Mouse (Mus musculus): Measurements from ENCODE around the gene Psmd13. TPM values are rescaled to one million over a fixed set of nuclear protein-coding genes. Genes with fewer than 3 reads are reported as not detected.

The Psmd13 gene
- polyA plus RNA-seq, 1 experiment = 13.2 TPM

DNA sequence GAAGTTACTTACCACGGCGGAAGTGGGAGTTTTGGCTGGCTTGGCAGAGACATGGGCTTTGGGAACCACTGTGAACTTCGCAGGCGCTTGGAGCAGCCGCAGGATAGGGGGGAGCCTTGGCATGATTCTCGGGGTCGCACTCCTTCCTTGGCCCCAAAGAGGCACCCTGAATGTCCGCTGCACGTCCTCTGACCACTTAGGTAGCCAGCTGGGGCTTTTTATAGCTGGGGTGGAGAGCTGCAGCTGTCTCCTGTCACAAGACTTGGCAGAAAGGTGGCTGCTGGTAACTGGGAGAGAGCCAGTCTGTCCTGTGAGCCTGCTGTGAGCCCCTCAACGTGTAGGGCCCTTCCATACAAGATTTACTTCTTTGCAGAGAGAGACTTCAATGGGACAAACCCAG is 18.5 kb downstream of the Psmd13 start, which contains the start of gene Cox8b:
Gene Cox8b (minus strand): TSS at position 227 of the 400 bp plus-strand sequence.
- TF ChIP-seq GATA1 (IDR thresholded peaks at IDR 0.05; ENCODE audit: low read length) (no peak), TAL1 (IDR thresholded peaks at IDR 0.05; ENCODE audit: low read length) (no peak)
- Histone ChIP-seq H3K4me3 (replicated peaks) (no peak within 1 kb of the TSS), H3K9me3 (ENCODE audit: control insufficient read depth, low read length) (no peaks in the 10 kb centered on the region), H3K27me3 (ENCODE audit: control insufficient read depth) (no peaks in the 10 kb centered on the region), H3K4me1 (ENCODE audit: control insufficient read depth) (peaks cover 1% of the 10 kb centered on the region; the same call in 1 of the 2 replicates), H3K36me3 (ENCODE audit: control insufficient read depth) (peaks cover 45% of the 10 kb centered on the region)

GRCm38 (mm10) chr7:140902036-140902875 is 20.5 kb downstream of the Psmd13 start:
- Histone ChIP-seq H3K36me3 (ENCODE audit: control insufficient read depth) (peaks cover 26% of the 10 kb centered on the region), H3K4me1 (ENCODE audit: control insufficient read depth) (peaks cover 1% of the 10 kb centered on the region; the same call in 1 of the 2 replicates), H3K27me3 (ENCODE audit: control insufficient read depth) (no peaks in the 10 kb centered on the region), H3K4me3 (replicated peaks) (no peak overlapping the region), H3K9me3 (ENCODE audit: control insufficient read depth, low read length) (no peaks in the 10 kb centered on the region)
- TF ChIP-seq GATA1 (IDR thresholded peaks at IDR 0.05; ENCODE audit: low read length) (no peak), TAL1 (IDR thresholded peaks at IDR 0.05; ENCODE audit: low read length) (no peak)

DNA sequence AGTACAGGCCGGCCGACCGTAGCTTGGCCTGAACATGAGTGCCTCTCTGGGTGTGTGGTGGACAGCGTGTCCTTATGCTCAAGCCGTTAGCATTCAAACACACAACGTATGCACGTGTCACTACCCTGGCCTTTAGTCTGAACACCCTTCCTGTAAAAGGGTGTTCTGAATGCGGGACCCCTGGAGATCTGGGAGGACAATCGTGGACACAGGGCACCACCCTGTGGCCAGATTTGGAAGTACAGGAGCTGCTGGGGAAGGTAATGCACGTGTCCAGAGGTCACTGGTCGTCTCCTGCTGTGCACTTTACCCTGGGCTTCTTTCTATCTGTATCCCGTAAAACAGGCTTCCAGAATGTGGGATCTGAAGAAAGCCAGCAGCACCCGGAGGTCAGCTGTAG is 21.4 kb downstream of the Psmd13 start:
- no peaks in the 10 kb centered on the region for H3K27me3 ChIP-seq (ENCODE audit: control insufficient read depth)
- H3K4me1 ChIP-seq (ENCODE audit: control insufficient read depth) = peaks cover 1% of the 10 kb centered on the region; the same call in 1 of the 2 replicates
- TF ChIP-seq GATA1 (IDR thresholded peaks at IDR 0.05; ENCODE audit: low read length) (no peak), TAL1 (IDR thresholded peaks at IDR 0.05; ENCODE audit: low read length) (no peak)
- no peaks in the 10 kb centered on the region for H3K9me3 ChIP-seq (ENCODE audit: control insufficient read depth, low read length)
- peaks cover 17% of the 10 kb centered on the region for H3K36me3 ChIP-seq (ENCODE audit: control insufficient read depth)
- H3K4me3 ChIP-seq (replicated peaks) = no peak overlapping the region

- Histone ChIP-seq H3K4me3 (replicated peaks) (peak overlapping the region; percentile 43), H3K36me3 (ENCODE audit: control insufficient read depth) (no peaks in the 10 kb centered on the region), H3K27me3 (ENCODE audit: control insufficient read depth) (peaks cover 3% of the 10 kb centered on the region), H3K9me3 (ENCODE audit: control insufficient read depth, low read length) (no peaks in the 10 kb centered on the region), H3K4me1 (ENCODE audit: control insufficient read depth) (peaks cover 8% of the 10 kb centered on the region)
- TF ChIP-seq TAL1 (IDR thresholded peaks at IDR 0.05; ENCODE audit: low read length) = no peak
- TF ChIP-seq GATA1 (IDR thresholded peaks at IDR 0.05; ENCODE audit: low read length) = no peak
Observed at GRCm38 (mm10) chr7:140905642-140906081, 23.9 kb downstream of the Psmd13 start.

DNA sequence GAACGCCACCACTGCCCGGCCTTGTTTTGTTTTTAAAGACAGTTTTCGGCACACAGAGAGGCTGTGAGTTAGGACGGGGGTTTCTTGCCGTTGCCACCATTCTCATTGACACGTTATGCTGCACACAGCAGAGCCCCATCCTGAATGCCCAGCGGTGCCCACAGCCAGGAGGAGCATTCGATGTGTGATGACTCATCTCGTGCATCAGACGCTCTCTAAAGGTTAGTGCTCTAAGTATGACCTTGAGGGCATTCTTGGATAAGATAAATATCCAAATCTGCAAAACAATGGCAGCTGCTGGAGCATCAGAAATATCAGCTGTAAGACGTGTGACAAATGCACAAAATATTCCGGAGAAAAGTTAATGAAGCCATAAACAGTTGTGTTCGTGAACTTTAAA is 25.4 kb downstream of the Psmd13 start:
- no peak overlapping the region for H3K4me3 ChIP-seq (replicated peaks)
- peaks cover 3% of the 10 kb centered on the region for H3K27me3 ChIP-seq (ENCODE audit: control insufficient read depth)
- H3K4me1 ChIP-seq (ENCODE audit: control insufficient read depth) = peaks cover 8% of the 10 kb centered on the region
- no peak for TF ChIP-seq GATA1 (IDR thresholded peaks at IDR 0.05; ENCODE audit: low read length)
- no peak for TF ChIP-seq TAL1 (IDR thresholded peaks at IDR 0.05; ENCODE audit: low read length)
- no peaks in the 10 kb centered on the region for H3K9me3 ChIP-seq (ENCODE audit: control insufficient read depth, low read length)
- no peaks in the 10 kb centered on the region for H3K36me3 ChIP-seq (ENCODE audit: control insufficient read depth)

GRCm38 (mm10) chr7:140907697-140908096 is 25.9 kb downstream of the Psmd13 start:
- Histone ChIP-seq H3K4me1 (ENCODE audit: control insufficient read depth) (peaks cover 10% of the 10 kb centered on the region), H3K27me3 (ENCODE audit: control insufficient read depth) (peaks cover 3% of the 10 kb centered on the region), H3K4me3 (replicated peaks) (no peak overlapping the region), H3K9me3 (ENCODE audit: control insufficient read depth, low read length) (no peaks in the 10 kb centered on the region), H3K36me3 (ENCODE audit: control insufficient read depth) (no peaks in the 10 kb centered on the region)
- TF ChIP-seq TAL1 (IDR thresholded peaks at IDR 0.05; ENCODE audit: low read length) (no peak), GATA1 (IDR thresholded peaks at IDR 0.05; ENCODE audit: low read length) (no peak)

- Histone ChIP-seq H3K36me3 (ENCODE audit: control insufficient read depth) (no peaks in the 10 kb centered on the region), H3K27me3 (ENCODE audit: control insufficient read depth) (peaks cover 3% of the 10 kb centered on the region), H3K4me3 (replicated peaks) (no peak overlapping the region), H3K9me3 (ENCODE audit: control insufficient read depth, low read length) (no peaks in the 10 kb centered on the region), H3K4me1 (ENCODE audit: control insufficient read depth) (peaks cover 8% of the 10 kb centered on the region)
- TF ChIP-seq GATA1 (IDR thresholded peaks at IDR 0.05; ENCODE audit: low read length) (no peak), TAL1 (IDR thresholded peaks at IDR 0.05; ENCODE audit: low read length) (no peak)
Observed at GRCm38 (mm10) chr7:140908181-140908580, 26.4 kb downstream of the Psmd13 start.

GRCm38 (mm10) chr7:140908634-140909107 is 26.9 kb downstream of the Psmd13 start:
- no peaks in the 10 kb centered on the region for H3K9me3 ChIP-seq (ENCODE audit: control insufficient read depth, low read length)
- H3K36me3 ChIP-seq (ENCODE audit: control insufficient read depth) = no peaks in the 10 kb centered on the region
- TF ChIP-seq GATA1 (IDR thresholded peaks at IDR 0.05; ENCODE audit: low read length) (no peak), TAL1 (IDR thresholded peaks at IDR 0.05; ENCODE audit: low read length) (no peak)
- no peak overlapping the region for H3K4me3 ChIP-seq (replicated peaks)
- peaks cover 8% of the 10 kb centered on the region for H3K4me1 ChIP-seq (ENCODE audit: control insufficient read depth)
- H3K27me3 ChIP-seq (ENCODE audit: control insufficient read depth) = peaks cover 3% of the 10 kb centered on the region

- Histone ChIP-seq H3K27me3 (ENCODE audit: control insufficient read depth) (peaks cover 3% of the 10 kb centered on the region), H3K9me3 (ENCODE audit: control insufficient read depth, low read length) (no peaks in the 10 kb centered on the region), H3K4me1 (ENCODE audit: control insufficient read depth) (peaks cover 8% of the 10 kb centered on the region), H3K36me3 (ENCODE audit: control insufficient read depth) (no peaks in the 10 kb centered on the region; the same call in 1 of the 2 replicates), H3K4me3 (replicated peaks) (no peak overlapping the region)
- TF ChIP-seq TAL1 (IDR thresholded peaks at IDR 0.05; ENCODE audit: low read length) (no peak), GATA1 (IDR thresholded peaks at IDR 0.05; ENCODE audit: low read length) (no peak)
Observed at GRCm38 (mm10) chr7:140912293-140912692, 30.5 kb downstream of the Psmd13 start.
